ENCODE assay signal across 7 mouse cellular contexts in genomic region chr5:122285029-122285766, GRCm38 (mm10). TPM values are rescaled to one million over a fixed set of nuclear protein-coding genes. Genes with fewer than 3 reads are reported as not detected.
DNase-seq lines count a peak whose midpoint lies in the region; ATAC-seq and TF ChIP-seq lines count a peak whose summit lies in the region.

No protein-coding gene starts in this region.

- WGBS in heart, postnatal 0 days, result 0% methylated on average over 32 of the region's 34 CpGs
- 1% methylated on average over 34 of the region's 34 CpGs for WGBS in spleen, adult 2 months

- H3K9ac ChIP-seq in heart, postnatal 0 days (replicated peaks; ENCODE audit: low read depth, low read length), result peak overlapping the region; percentile 96

- no peak for TF ChIP-seq POLR2A in spleen, adult 2 months (IDR thresholded peaks at IDR 0.05; ENCODE audit: low read depth, low read length)

- H3K27ac ChIP-seq in heart, postnatal 0 days (ENCODE audit: low read depth), result peak overlapping the region; percentile 97
- peak overlapping the region; percentile 49 for H3K27ac ChIP-seq in spleen, adult 2 months (ENCODE audit: insufficient read depth, low read length)

- H3K4me2 ChIP-seq in heart, postnatal 0 days (ENCODE audit: low read depth, low read length), result peak overlapping the region; percentile 92

- peak; percentile 51 for DNase-seq in MN1 (ENCODE audit: low spot score)
- DNase-seq in adrenal gland, postnatal 4 days (ENCODE audit: low spot score in 2 of 2), result peak; percentile 28 to 40
- no peak for DNase-seq in heart, postnatal 0 days (ENCODE audit: low spot score)
- peak; percentile 64 to 83 for DNase-seq in kidney, postnatal 25 days
- peak; percentile 51 to 55 for DNase-seq in lung, postnatal 4 days
- DNase-seq in spleen, adult 2 months (ENCODE audit: low read depth in 1 of 2, low spot score in 2 of 2), result peak in 1 of 2 experiments; percentile 41

- no peaks in the 10 kb centered on the region for H3K27me3 ChIP-seq in heart, postnatal 0 days (ENCODE audit: control insufficient read depth, insufficient read depth, low read length)
- H3K27me3 ChIP-seq in spleen, adult 2 months (ENCODE audit: control insufficient read depth, insufficient read depth, low read length), result no peaks in the 10 kb centered on the region

- no peak for TF ChIP-seq EP300 in heart, postnatal 0 days (IDR thresholded peaks at IDR 0.05; ENCODE audit: low read depth)

- ATAC-seq in erythroblast, adult 5-6 weeks (replicated peaks; ENCODE audit: low FRiP score, poor library complexity, severe bottlenecking), result peak; percentile 60
- ATAC-seq in heart, postnatal 0 days (ENCODE audit: insufficient read depth, low read depth), result peak; percentile 54

- H3K4me1 ChIP-seq in heart, postnatal 0 days (ENCODE audit: control insufficient read depth, insufficient read depth), result peaks cover 32% of the 10 kb centered on the region
- peaks cover 20% of the 10 kb centered on the region for H3K4me1 ChIP-seq in spleen, adult 2 months (ENCODE audit: control insufficient read depth, insufficient read depth, insufficient read length)

- H3K36me3 ChIP-seq in heart, postnatal 0 days (replicated peaks; ENCODE audit: control insufficient read depth, insufficient read depth, low read length), result no peaks in the 10 kb centered on the region; the same call in 1 of the 2 replicates
- H3K36me3 ChIP-seq in spleen, adult 2 months (ENCODE audit: control insufficient read depth, insufficient read depth, low read length), result no peaks in the 10 kb centered on the region

- peak overlapping the region; percentile 96 for H3K4me3 ChIP-seq in heart, postnatal 0 days (ENCODE audit: low read depth, low read length)
- H3K4me3 ChIP-seq in spleen, adult 2 months (ENCODE audit: extremely low read depth, insufficient read depth, insufficient read length), result peak overlapping the region; percentile 83

- no peaks in the 10 kb centered on the region for H3K9me3 ChIP-seq in heart, postnatal 0 days (replicated peaks; ENCODE audit: control insufficient read depth, low read length)

- peak; percentile 27; the same call in 1 of the 2 replicates for TF ChIP-seq CTCF in heart, postnatal 0 days (IDR thresholded peaks at IDR 0.05; ENCODE audit: low read depth)
- no peak for TF ChIP-seq CTCF in spleen, adult 2 months (IDR thresholded peaks at IDR 0.05; ENCODE audit: extremely low read depth, insufficient read depth, insufficient read length, insufficient replicate concordance)

RNA-seq across cellular contexts. Expression of gene Pptc7, which starts 1.0 kb away (rescaled TPM):
- total RNA-seq in adrenal gland, postnatal 4 days (2021), result 10 to 100 TPM; 33.1 to 36.7 TPM
- 2.1 and 2.9 TPM in 2 replicates for total RNA-seq in erythroblast, adult 5-6 weeks (2015; ENCODE audit: low replicate concordance)
- 1.4 and 4.0 TPM in 2 replicates for total RNA-seq in erythroblast, adult 5-6 weeks (2017; ENCODE audit: low replicate concordance)
- total RNA-seq in heart, postnatal 0 days (2014; rRNA removed; ENCODE audit: low replicate concordance), result 33.9 and 40.3 TPM in 2 replicates
- polyA plus RNA-seq in heart, postnatal 0 days (2015; fragmentation: Nextera tagmentation; extraction: Ambion mirVana), result 16.8 and 20.5 TPM in 2 replicates
- 18.8 and 24.5 TPM in 2 replicates for polyA plus RNA-seq in spleen, adult 2 months (2012; rRNA removed)

RNA-seq across cellular contexts. Expression of gene Tctn1, which starts 20.9 kb away (rescaled TPM):
- total RNA-seq in adrenal gland, postnatal 4 days (2021), result 10 to 100 TPM; 23.4 to 24.3 TPM
- total RNA-seq in erythroblast, adult 5-6 weeks (2015; ENCODE audit: low replicate concordance), result 0.42 TPM in 1 of 2 replicates, not detected in the other
- 3.6 and 5.9 TPM in 2 replicates for total RNA-seq in erythroblast, adult 5-6 weeks (2017; ENCODE audit: low replicate concordance)
- 5.7 and 21.6 TPM in 2 replicates for total RNA-seq in heart, postnatal 0 days (2014; rRNA removed; ENCODE audit: low replicate concordance)
- polyA plus RNA-seq in heart, postnatal 0 days (2015; fragmentation: Nextera tagmentation; extraction: Ambion mirVana), result 2.3 TPM in 2 replicates
- polyA plus RNA-seq in spleen, adult 2 months (2012; rRNA removed), result 22.1 and 25.3 TPM in 2 replicates
